Mouse (Mus musculus) cortical plate, adult 2 months (tissue): ENCODE measurements around the gene Phf5a. TPM values are rescaled to one million over a fixed set of nuclear protein-coding genes. Genes with fewer than 3 reads are reported as not detected.
A peak's percentile ranks its signal among the peaks of the same experiment; 100 is the strongest.
"Not testable (repeated sequence)": the region's sequence is repeated elsewhere in the genome, so short reads cannot be mapped to it uniquely, and the experiment has no call there.

Source experiments
- H3K27ac ChIP-seq: fragments of 200-500 bp; 2 replicates; pipeline ENCODE4 v1.5.1; 2012; ENCODE audit warnings: low read length, control low read depth, inconsistent platforms; ENCODE audit not compliant: insufficient read depth
- H3K4me1 ChIP-seq: fragments of 200-500 bp; 2 replicates; pipeline ENCODE4 v1.6.1; 2011; ENCODE audit warnings: low read length; ENCODE audit not compliant: control insufficient read depth, insufficient read depth
- H3K4me3 ChIP-seq: fragments of 200-500 bp; 2 replicates; pipeline ENCODE4 v1.5.1; 2011; ENCODE audit warnings: mild to moderate bottlenecking, low read length, control low read depth; ENCODE audit not compliant: insufficient read depth
- CTCF ChIP-seq: fragments of 200-500 bp; IDR thresholded peaks from 2 replicates; pipeline ENCODE4 v1.5.1; 2011; ENCODE audit warnings: mild to moderate bottlenecking, control low read depth, low read length; ENCODE audit not compliant: insufficient read depth; ENCODE audit errors: extremely low read depth
- POLR2A ChIP-seq: fragments of 200-500 bp; IDR thresholded peaks from 2 replicates; pipeline ENCODE4 v1.6.1; 2011; ENCODE audit warnings: mild to moderate bottlenecking, low read length, control low read depth; ENCODE audit not compliant: insufficient read depth; ENCODE audit errors: extremely low read depth
- polyA plus RNA-seq: library from polyadenylated mRNA; depleted of rRNA; stranded (reverse); fragments of >200 nt; gene quantifications from 2 replicates; pipeline ENCODE4 v1.2.3, GENCODE M21; 2012; rRNA removed

Phf5a gene
- 53.3 and 57.7 TPM in 2 replicates for polyA plus RNA-seq

DNA sequence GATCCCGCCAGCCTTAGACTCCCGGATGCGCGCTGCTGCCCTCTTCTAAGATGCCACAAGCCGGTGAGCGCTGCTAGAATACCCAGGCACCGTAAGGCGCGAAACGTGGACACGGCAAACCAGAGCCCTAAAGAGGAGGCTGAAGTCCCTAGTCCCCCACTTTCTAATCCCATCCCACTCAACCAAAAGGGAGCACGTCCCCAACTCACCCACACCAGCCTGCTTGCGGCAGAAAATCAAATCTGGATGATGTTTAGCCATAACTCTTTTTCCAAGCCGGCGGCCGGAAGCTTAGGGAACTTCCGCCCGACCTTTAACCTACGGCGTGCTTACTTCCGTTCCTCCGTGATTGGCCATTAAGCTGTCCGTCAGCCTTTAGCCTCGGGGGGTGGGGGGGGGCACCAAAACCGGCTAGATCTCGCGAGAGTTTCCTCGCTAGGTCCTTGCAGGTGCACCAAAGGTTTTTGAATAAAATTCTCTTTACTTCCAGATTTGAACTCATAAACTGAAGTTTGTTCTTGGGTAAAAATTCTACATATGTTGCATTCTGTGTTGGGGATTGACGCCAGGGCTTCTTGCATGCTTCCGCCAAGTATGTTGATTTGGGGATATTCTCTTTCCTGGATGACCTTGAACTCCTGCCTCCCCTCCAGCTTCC lies at the start of gene Phf5a:
TSS of gene Phf5a (minus strand) at position 308 of the 658 bp plus-strand sequence.
- Histone ChIP-seq H3K4me3 (peak within 1 kb of the TSS; percentile 79), H3K27ac (peak within 1 kb of the TSS; percentile 97), H3K4me1 (0 out of 2 replicates have a peak, but pooled peaks cover 2% of the 10 kb centered on the region)
- TF ChIP-seq POLR2A, result peak; percentile 59
- TF ChIP-seq CTCF, result no peak

DNA sequence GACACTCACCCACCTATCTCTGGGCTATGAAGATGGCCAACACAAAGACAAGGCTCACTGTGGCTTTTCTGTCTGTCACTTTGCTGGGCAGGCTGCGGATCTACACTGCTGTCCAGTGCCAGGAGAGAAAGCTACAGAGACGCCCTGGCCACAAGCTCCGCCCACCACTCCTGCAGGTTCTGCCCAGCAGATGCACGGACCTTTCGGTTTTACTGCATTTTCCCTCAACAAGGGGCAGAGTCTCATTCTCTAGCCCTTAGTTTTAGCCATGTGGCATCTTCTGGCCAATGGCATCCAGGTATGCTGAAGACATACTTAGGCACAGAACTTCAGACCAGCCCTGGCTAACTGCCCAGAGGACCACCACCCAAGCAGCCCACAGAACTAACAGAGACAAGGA lies 49.5 kb upstream of the Phf5a start:
- H3K4me3 ChIP-seq, result no peak overlapping the region
- H3K27ac ChIP-seq, result peak overlapping the region; percentile 24
- TF ChIP-seq CTCF (no peak), POLR2A (no peak)
- H3K4me1 ChIP-seq, result peaks cover 9% of the 10 kb centered on the region

DNA sequence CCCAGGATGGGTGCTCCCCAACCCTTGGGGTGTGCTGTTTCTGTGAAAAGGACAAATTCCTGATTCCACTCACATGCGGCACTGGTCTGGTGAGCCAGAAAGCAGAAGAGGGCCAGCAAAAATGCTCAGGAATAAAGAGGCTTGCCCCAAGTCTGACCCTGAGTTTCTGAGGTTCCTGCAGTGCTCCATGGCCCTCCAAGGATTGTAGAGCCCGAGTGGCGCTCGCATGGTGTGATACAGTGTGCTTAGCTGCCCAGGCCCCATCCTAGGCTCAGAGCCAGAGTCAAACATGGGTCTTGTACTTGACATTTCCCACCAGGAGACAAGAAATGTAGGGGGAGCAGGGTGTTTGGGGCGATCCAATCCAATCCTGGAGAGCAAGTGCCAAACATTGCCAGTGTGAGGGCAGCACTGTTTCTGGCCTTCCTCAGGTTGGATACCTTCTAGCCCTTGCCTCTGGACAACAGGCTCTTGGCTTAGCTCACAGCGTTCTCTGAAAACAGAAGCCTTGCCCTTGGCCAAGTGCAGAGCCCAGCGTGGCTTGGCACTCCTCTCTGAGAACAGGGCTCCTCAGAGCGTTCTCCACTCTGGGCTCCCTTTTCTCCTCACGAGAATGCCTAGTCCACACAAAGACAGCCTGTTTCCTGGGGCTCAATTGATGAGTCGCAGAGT lies 49.0 kb upstream of the Phf5a start:
- Histone ChIP-seq H3K4me3 (no peak overlapping the region), H3K4me1 (peaks cover 9% of the 10 kb centered on the region), H3K27ac (peak overlapping the region; percentile 63)
- no peak for TF ChIP-seq CTCF
- TF ChIP-seq POLR2A, result no peak

DNA sequence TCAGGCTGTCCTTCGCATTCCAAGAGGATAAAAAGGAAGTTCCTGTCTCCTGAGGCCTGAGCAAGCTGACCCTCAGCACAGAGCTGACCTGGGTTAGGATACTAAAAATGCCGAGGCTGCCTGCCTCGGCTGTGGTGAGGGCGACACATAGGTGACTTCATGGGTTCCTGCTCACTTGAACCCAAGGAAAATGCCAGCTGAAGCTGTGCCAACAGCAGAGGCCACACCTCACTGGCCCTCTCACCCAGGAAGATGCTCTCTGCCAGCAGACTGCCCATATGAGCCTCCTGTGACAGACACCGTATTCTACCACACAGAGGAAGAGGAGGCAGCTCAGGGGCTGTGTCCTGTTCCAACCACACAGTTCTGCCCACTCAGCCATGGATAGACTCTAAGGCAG lies 47.4 kb upstream of the Phf5a start:
- Histone ChIP-seq H3K4me3 (no peak overlapping the region), H3K4me1 (peaks cover 7% of the 10 kb centered on the region), H3K27ac (no peak overlapping the region)
- TF ChIP-seq CTCF (no peak), POLR2A (no peak)

DNA sequence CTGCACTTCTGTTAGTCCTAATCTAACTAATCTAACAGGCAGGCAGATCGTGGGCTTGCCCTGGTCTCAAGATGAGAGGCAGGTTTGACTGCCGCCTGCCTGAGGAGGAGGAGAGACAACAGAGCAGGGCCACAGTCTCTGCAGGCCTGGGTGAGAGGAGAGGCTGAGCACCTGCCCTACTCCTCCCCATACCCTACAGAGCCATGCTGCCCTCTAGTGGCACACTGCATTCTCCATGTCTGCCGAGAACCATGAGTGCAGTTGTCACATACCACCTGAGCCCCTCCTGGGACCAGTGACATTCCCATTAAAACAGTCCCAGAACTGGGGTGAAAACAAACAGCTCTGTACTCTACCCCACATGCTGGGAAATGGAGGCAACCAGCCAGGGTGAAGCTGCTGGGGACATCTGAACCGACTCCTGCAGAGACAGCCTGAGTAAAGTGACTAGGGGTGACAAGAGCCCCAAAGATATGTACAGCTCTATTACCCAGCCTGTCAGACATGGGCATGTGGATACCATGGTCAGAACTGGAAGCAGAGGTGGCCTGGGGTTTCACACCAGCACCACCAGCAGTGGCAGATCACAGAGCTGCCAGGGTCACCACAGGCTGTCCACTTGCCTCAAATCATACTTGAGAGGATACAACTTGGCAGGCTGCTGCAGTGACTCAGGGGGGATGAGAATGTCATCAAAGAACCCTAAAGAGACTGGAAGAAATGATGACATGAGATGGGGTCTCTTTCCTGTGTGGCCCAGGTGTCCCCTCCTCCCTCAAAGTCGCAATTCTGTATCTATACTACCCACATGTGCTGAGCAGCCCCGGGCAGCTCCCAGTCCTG lies 46.1 kb upstream of the Phf5a start:
- peaks cover 4% of the 10 kb centered on the region for H3K4me1 ChIP-seq
- no peak for TF ChIP-seq POLR2A
- TF ChIP-seq CTCF, result peak; percentile 95
- no peak overlapping the region for H3K4me3 ChIP-seq
- no peak overlapping the region for H3K27ac ChIP-seq

DNA sequence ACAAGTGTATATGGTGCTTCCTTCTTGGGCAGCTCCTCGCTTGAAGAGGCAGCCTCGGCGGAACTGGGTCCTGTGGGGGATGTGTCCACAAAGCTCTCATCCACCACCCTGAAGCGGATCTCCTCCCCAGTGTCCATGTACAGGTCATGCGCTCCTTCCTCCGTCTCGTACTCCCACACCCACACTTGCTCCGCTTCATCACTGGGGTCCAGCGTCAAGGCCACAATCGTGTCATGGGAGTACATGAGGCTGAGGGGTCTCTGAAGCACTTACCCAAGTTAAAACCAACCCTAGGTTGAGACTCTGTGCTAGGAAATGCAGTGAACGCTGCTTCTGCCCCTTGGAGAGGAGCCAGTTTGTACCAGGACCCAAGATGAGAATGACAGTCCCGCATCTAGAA lies 45.5 kb upstream of the Phf5a start:
- H3K4me1 ChIP-seq, result peaks cover 2% of the 10 kb centered on the region
- H3K4me3 ChIP-seq, result no peak overlapping the region
- H3K27ac ChIP-seq, result no peak overlapping the region
- TF ChIP-seq POLR2A, result no peak
- TF ChIP-seq CTCF, result no peak

DNA sequence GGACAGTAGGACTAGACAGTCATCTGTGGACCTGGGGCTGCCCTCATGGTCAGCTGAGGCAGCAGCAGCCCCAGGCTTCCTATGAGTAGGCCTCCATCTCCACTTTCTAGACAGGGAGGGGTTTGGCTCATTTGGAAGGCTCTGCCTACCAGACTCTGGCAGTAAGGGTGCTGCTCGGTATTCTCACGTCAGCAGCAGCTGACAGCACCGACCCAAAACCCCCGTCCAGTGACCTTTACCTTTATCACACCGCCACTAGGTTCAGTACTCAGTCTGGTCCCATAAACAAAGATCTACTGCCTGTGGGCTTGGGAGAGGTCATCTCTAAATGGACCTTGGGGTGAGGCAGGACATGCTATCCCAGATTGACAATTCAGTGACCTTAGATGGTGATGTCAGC lies 44.0 kb upstream of the Phf5a start:
- H3K4me3 ChIP-seq, result no peak overlapping the region
- no peak overlapping the region for H3K27ac ChIP-seq
- TF ChIP-seq CTCF (no peak), POLR2A (peak; percentile 11; the same call in 1 of the 2 replicates)
- peaks cover under 1% of the 10 kb centered on the region; the same call in 1 of the 2 replicates for H3K4me1 ChIP-seq

DNA sequence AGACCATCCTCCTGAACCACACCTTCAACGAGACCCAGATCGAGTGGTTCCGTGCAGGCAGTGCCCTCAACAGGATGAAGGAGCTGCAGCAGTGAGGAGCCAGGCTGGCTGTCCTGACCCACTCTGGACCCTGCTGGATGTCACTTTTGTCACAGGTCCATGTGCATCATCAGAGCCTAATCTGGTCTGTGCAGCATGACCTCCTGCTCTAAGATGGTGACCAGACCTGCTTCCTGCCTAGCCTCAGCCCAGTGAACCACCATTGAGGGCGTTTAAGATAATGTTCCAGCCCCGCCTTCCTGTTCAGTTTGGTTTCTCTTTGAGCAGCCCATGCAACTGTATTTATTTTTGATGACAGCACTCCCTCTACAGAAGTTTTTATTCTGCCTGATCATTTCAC lies 43.0 kb upstream of the Phf5a start:
- Histone ChIP-seq H3K27ac (no peak overlapping the region), H3K4me3 (no peak overlapping the region), H3K4me1 (no peaks in the 10 kb centered on the region)
- no peak for TF ChIP-seq CTCF
- no peak for TF ChIP-seq POLR2A

DNA sequence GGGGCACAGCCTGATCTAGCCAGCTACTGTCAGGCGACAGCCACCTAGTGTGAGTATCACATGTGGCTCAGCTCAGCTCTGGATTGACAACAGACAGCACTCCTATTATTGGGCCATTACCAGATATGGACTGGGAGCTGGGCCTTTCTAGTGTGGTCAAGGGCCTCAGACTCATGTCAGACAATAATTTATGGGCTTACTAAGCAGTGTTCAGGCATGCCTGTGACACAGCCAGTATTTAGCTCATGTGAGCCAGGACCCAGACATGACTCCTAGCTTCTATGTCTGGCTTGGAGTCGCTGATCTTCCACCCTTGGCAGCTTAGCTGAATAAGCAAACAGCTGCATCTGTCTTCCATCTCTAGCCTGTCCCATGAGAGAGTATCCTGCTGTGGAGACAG lies 40.8 kb upstream of the Phf5a start:
- TF ChIP-seq CTCF (no peak), POLR2A (no peak)
- H3K27ac ChIP-seq, result no peak overlapping the region
- no peak overlapping the region for H3K4me3 ChIP-seq
- no peaks in the 10 kb centered on the region for H3K4me1 ChIP-seq

DNA sequence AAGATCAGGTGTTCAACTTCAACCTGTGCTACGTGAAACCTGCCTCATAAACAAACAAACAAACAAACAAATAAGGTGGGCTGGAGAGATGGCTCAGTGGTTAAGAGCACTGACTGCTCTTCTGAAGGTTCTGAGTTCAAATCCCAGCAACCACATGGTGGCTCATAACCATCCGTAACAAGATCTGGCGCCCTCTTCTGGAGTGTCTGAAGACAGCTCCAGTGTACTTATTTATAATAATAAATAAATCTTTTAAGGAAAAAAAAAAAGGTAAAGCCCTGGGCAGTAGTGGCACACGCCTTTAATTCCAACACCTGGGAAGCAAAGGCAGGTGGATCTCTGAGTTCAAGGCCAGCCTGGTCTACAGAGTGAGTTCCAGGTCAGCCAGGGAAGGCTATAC lies 37.1 kb upstream of the Phf5a start:
- not testable (repeated sequence) for H3K27ac ChIP-seq, H3K4me3 ChIP-seq, H3K4me1 ChIP-seq
